Mouse (Mus musculus): ENCODE measurements around the gene Sema7a.

GRCm38 (mm10) chr9:57961863-57962778 is 22.2 kb downstream of the Sema7a start:
- TF ChIP-seq GATA1 (IDR thresholded peaks at IDR 0.05; ENCODE audit: borderline replicate concordance, low read length) (no peak), FLI1 (IDR thresholded peaks at IDR 0.05; ENCODE audit: low read length) (no peak)
